Mouse (Mus musculus): ENCODE results near the gene Psg22.
A peak's percentile ranks its signal among the peaks of the same experiment; 100 is the strongest.
"Not testable (repeated sequence)": the region's sequence is repeated elsewhere in the genome, so short reads cannot be mapped to it uniquely, and the experiment has no call there.

The Psg22 gene

DNA sequence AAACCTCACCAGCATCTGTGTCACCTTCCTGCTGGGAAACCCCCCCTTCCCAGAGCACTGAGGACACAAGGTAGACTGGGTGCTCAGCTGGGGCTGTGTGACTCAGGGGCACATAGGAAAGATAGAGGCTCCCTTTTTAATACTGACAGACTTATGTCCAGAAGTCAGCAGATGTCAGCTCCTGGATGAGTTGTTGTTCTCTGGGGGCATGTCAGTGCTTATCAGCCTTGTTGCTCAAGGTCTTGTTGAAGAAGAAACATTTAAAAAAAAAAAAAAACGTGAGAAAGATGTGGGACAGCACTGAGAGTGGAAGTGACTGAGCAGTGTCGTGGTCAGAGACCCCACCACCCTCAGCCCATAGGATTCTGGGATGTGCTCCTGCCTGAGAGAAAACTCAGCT lies at the start of gene Psg22:
Gene Psg22 (plus strand): TSS at position 301 of the 400 bp plus-strand sequence.
- no peak for DNase-seq

- peak; percentile 20 for DNase-seq
Observed at GRCm38 (mm10) chr7:18679772-18680171, 38.1 kb upstream of the Psg22 start.

GRCm38 (mm10) chr7:18685586-18685985 lies 32.3 kb upstream of the Psg22 start:
- no peak for DNase-seq

DNA sequence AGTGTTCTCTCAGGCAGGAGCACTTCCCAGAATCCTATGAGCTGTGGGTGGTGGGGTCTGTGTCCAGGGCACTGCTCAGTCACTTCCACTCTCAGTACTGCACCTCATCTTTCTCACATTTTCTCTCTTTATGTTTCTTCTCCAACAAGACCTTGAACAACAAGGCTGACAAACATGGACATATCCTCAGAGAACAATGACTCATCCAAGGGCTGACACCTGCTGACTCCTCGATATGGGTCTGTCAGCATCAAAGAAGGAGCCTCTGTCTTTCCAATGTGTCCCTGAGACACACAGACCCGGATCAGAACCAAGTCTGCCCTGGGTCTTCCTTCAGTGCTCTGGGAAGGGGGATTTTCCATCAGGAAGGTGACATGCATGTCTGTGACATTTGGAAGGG lies 31.8 kb upstream of the Psg22 start, which contains the start of gene Psg20:
Gene Psg20 (minus strand): TSS at position 101 of the 400 bp plus-strand sequence.
- no peak for DNase-seq

DNA sequence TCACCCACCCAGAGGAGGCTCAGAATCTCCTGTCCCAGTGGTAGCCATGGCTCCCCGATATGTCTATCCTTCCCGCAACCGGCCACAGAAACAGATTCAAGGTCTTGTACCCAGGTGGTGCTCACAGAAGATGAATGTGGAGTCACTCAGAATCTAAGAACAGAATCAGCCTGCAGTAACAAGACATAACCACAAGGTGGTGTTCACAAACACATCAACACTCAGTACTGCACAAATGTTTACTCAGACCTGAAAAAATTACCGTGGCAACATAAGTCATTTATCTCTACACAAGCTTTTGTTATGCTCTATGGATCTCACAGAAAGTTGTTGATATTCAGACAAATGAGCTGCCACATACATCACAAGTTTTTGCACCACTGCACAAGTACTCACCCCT lies 7.6 kb upstream of the Psg22 start:
- not testable (repeated sequence) for DNase-seq

- DNase-seq = no peak
Observed at GRCm38 (mm10) chr7:18710846-18711245, 7.0 kb upstream of the Psg22 start.

- no peak for DNase-seq
Observed at GRCm38 (mm10) chr7:18715546-18715945, 2.3 kb upstream of the Psg22 start.

DNA sequence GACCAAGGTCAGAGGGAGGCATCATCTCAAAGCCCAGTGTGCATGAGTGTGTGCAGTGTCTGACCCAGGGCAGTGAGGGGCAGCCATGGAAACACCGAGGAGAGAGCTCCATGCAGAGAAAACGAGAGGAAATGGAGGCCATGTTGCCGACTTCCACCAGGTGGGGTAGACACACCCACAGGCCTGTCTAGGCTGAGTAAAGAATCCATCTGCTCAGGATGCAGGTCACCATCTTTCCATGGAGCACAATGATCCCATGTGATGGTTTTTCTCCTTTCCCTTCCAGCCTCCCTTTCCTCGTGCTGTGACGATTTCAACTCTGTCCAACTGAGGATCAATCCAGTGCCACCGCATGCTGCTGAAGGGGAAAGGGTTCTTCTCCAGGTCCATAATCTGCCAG lies 6.1 kb downstream of the Psg22 start:
- no peak for DNase-seq

- DNase-seq = not testable (repeated sequence)
Observed at GRCm38 (mm10) chr7:18725931-18726330, 8.0 kb downstream of the Psg22 start.

DNA sequence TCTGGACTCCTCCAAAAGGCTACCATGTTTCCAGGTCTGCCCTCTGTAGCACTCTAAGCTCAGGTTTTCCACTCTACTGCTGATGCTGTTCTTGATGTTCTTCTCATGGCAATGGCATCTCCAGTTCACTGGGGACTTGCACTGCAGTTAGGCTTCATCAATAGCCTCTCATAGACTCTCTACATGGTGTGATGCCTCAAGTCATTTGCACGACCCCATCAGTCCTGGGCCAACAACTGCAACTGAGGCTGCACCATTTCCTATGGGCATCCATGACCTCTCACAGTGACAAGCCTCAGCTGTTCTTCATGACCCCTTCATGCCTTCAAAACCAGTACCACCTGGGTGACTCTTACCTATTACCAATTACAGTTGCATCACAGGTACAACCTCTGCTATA lies 10.5 kb downstream of the Psg22 start:
- DNase-seq = no peak

GRCm38 (mm10) chr7:18733111-18733510 lies 15.2 kb downstream of the Psg22 start:
- no peak for DNase-seq

- DNase-seq = no peak
Observed at GRCm38 (mm10) chr7:18734451-18734850, 16.6 kb downstream of the Psg22 start.

DNA sequence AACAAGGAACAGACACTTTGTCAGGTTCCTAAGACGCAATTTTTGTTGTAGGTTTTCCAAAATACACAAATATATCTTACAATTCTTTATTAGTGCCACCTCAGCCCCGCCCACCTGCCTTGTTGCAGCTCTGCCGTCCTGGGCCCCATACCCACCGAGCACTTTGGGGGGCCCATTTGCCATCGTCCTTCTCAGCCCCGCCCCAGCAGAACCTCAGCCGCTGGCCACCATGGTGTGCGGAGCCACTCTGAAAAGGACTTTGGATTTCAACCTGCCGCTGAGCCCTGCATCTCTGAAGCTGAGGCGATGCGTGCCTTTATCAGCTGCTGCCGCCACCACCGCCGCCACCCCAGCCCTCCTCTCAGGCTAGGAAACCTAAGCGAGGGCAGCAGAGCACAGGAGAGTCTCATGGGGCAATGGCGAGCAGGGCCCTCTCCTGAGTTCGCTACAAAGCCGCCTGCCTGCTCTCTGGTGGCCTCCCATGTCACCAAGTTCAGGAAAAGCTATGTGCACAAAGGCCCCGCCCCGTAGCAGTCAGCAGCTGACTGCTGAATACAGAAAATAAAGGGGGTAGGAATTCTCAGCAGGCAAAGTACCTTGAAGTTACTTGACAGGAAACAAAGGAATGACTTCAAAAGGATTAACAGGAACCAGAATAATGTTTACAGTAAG lies 28.4 kb downstream of the Psg22 start:
- DNase-seq = no peak

DNA sequence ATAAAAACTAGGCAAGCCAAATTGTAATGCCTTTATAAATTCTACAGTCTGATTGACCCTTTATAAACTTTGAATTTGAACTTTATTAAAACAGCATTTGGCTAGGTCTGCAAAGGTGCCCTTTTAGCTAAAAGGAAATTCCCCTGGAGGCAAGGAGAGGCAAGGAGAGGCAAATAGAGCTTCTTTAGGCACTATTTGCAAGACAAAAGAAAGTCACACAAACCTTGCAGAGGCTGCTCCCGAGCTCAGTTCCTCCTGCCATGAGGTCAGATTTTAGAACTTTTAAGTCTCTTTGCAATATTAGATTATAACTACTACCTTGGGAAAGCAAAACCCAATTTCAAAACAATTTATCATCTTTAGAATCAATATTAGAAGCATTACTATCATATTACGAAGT lies 29.5 kb downstream of the Psg22 start:
- DNase-seq = not testable (repeated sequence)

DNA sequence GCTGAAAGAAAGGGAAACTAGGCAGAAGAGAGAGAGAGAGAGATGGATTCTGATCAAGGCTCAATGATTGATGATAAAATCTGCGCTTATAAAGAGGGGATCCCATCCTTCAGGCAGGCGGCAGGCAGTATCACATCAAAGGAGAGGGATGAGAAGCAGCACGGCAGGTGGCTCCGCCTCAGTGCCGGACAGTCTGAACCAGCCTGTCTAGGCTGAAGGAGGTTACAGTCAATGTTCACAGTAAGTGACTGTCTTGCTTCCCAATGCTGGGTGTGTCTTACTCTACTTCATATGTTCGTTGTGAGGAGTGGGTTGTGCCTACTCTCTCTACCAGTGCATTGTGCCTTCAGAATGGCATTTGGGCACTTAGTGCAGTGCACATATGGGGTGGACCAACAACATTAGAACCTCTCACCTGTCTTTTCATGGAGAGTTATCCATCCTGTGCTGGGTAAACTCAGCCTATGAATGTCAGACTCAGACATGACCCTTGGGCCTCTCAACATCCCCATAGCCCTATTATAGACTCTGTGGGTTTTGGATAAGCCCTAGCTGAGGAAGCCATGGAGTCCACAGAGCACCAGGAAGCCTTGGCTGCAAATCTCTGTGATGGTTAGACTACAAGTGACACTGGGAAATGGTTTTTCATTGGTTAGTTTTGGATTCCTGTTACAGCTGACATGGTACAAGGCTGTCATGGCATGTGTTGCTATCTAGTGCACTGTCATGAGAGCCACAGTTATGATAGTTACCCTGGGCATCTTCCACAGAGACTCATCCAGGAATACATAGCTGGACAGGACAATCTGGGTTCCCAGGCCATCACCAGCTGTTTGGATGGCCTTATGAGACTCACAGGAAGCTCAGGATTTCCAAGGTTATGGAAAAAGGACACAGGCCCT lies 31.4 kb downstream of the Psg22 start:
- no peak for DNase-seq

DNA sequence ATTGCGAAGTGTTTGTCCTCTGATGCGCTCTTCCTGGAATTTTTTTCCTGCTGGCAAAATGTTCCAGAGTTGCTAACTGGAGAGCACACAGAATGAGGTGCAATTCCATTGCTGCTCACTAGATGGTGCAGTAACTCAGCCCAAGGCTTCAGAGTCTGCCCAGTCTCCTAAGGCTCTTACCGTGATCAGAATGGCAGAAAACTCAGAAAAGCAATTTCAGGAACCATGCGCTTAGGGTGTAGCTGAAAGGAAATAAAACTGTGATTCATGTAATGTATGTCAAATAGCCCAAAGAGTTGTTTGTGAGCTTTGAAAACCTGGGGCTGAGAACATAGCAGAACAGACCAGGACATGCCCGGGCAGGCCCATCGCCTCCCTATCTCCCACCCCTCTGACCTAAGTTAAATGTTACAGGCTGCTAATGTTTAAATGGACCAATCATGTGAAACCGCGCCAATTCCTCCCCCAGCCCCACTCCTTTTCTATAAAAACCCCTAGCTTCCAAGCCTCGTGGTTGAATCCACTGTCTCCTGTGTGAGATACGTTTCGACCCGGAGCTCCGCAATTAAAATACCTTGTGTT lies 32.1 kb downstream of the Psg22 start:
- DNase-seq = peak; percentile 60

DNA sequence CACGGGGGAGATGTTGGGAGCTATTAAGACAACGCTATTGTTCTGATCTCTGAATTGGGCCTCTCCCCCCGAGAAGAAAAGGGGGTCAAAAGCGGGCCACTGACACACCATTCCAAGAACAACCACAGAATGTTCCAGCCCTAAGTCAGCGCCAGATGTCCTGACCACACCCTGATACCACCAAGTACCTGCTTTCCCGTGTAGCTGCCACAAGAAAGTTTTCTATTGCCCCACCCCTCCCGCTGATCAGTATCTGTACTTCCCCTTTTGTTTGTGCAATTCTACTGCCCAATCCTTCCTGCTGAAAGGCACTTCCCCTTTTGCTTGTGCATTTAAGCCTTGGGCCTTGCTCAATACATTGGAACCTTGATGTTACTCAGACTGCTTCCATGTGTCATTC lies 42.3 kb downstream of the Psg22 start:
- DNase-seq = not testable (repeated sequence)

GRCm38 (mm10) chr7:18762885-18763284 lies 45.0 kb downstream of the Psg22 start:
- not testable (repeated sequence) for DNase-seq

Measured in right cerebral cortex, adult 18-20 months (tissue).